In the genomic region with DNA sequence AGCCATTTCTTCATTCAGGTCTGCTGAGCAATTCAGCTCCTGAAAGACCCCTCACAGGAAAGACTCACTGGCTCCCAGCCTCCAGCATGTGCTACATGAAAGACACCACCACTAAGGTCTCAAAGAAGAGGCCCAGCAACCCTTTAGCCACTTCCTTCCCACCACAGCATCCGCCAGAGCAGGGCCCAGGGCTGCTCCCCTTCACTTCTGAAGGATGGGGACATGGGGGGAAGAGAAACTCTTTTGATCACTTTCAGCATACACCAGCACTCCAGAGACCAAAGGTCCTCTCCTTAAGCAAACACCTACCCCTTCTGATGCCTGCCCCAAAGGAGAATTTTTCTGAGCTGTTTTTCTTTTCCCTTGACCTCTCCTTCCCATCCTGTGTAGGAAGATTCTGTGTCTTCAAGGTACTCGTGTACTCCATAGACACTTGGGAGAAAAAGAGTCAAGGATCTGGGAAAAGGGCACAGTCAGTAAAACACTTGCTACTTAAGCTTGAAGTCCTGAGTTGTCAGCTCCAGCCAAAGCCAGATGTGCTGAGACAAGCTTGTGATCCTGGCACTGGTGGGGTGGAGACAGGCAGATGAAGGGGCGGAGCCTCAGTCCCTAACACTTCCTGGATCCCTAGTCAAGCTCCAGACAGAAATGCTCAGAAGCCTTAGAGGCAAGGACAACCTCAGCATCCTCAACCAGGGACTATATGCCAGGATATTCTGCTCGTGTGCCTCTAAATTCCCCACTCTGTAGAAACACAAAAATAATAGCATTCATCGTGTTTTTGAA, we compare ENCODE assay signal across 8 mouse cellular contexts. TPM values are rescaled to one million over a fixed set of nuclear protein-coding genes. Genes with fewer than 3 reads are reported as not detected.
DNase-seq lines count a peak whose midpoint lies in the region; ATAC-seq lines count a peak whose summit lies in the region.

No protein-coding gene starts in this region.

- H3K36me3 ChIP-seq in neural tube, embryonic 15.5 days: no peaks in the 10 kb centered on the region
- H3K36me3 ChIP-seq in embryonic facial prominence, embryonic 14.5 days (ENCODE audit: control insufficient read depth, insufficient read depth, low read length): no peaks in the 10 kb centered on the region
- H3K36me3 ChIP-seq in lung, embryonic 16.5 days (ENCODE audit: control insufficient read depth, insufficient read depth, low read length): no peaks in the 10 kb centered on the region

- no peak overlapping the region for H3K4me3 ChIP-seq in neural tube, embryonic 15.5 days (replicated peaks)
- no peak overlapping the region for H3K4me3 ChIP-seq in embryonic facial prominence, embryonic 14.5 days (ENCODE audit: low read depth, low read length)
- H3K4me3 ChIP-seq in lung, embryonic 16.5 days (ENCODE audit: low read length): no peak overlapping the region

- intact Hi-C loops in left cerebral cortex, postnatal 4 days (cut with DNase I): no loop called here

- H3K4me1 ChIP-seq in neural tube, embryonic 15.5 days: 0 out of 2 replicates have a peak, but pooled peaks cover 6% of the 10 kb centered on the region
- H3K4me1 ChIP-seq in embryonic facial prominence, embryonic 14.5 days (ENCODE audit: control insufficient read depth, insufficient read depth, low read length): 0 out of 2 replicates have a peak, but pooled peaks cover 2% of the 10 kb centered on the region
- peaks cover 7% of the 10 kb centered on the region for H3K4me1 ChIP-seq in lung, embryonic 16.5 days (replicated peaks; ENCODE audit: control insufficient read depth, insufficient read depth, low read length)

- WGBS in neural tube, embryonic 15.5 days: 62% methylated on average over 5 of the region's 5 CpGs
- 40% methylated on average over 5 of the region's 5 CpGs for WGBS in embryonic facial prominence, embryonic 14.5 days
- WGBS in lung, embryonic 16.5 days: 43% methylated on average over 5 of the region's 5 CpGs

- no peak overlapping the region for H3K9ac ChIP-seq in neural tube, embryonic 15.5 days (replicated peaks)
- no peak overlapping the region for H3K9ac ChIP-seq in embryonic facial prominence, embryonic 14.5 days (ENCODE audit: low read depth, low read length)
- H3K9ac ChIP-seq in lung, embryonic 16.5 days (ENCODE audit: low read length): no peak overlapping the region

- H3K4me2 ChIP-seq in neural tube, embryonic 15.5 days: no peak overlapping the region
- no peak overlapping the region for H3K4me2 ChIP-seq in embryonic facial prominence, embryonic 14.5 days (ENCODE audit: low read depth, low read length)
- no peak overlapping the region for H3K4me2 ChIP-seq in lung, embryonic 16.5 days (ENCODE audit: low read depth, low read length)

- no peak overlapping the region for H3K27ac ChIP-seq in neural tube, embryonic 15.5 days (replicated peaks)
- no peak overlapping the region for H3K27ac ChIP-seq in embryonic facial prominence, embryonic 14.5 days (replicated peaks; ENCODE audit: low read depth, low read length)
- peak overlapping the region; percentile 73; the same call in 1 of the 2 replicates for H3K27ac ChIP-seq in lung, embryonic 16.5 days (ENCODE audit: low read length)

- no peaks in the 10 kb centered on the region for H3K9me3 ChIP-seq in neural tube, embryonic 15.5 days (replicated peaks)
- no peaks in the 10 kb centered on the region for H3K9me3 ChIP-seq in embryonic facial prominence, embryonic 14.5 days (ENCODE audit: control insufficient read depth, low read length)
- no peaks in the 10 kb centered on the region for H3K9me3 ChIP-seq in lung, embryonic 16.5 days (ENCODE audit: control insufficient read depth, low read length)

- no peak for ATAC-seq in neural tube, embryonic 15.5 days (ENCODE audit: low FRiP score)
- ATAC-seq in embryonic facial prominence, embryonic 14.5 days (ENCODE audit: low read depth): no peak
- peak; percentile 65 for ATAC-seq in lung, embryonic 16.5 days (ENCODE audit: low read depth)

- peak; percentile 18 for DNase-seq in neural tube, embryonic 10.5 days (ENCODE audit: extremely low spot score, low spot score)
- peak; percentile 67 for DNase-seq in embryonic facial prominence, embryonic 14.5 days (ENCODE audit: low spot score)
- peak; percentile 11 to 47 for DNase-seq in thymus, adult 18-20 months
- DNase-seq in left cerebral cortex, postnatal 4 days: no peak
- DNase-seq in ovary, postnatal 36 days (ENCODE audit: low spot score): no peak
- no peak for DNase-seq in layer of hippocampus, adult 9-11 months

- no peaks in the 10 kb centered on the region for H3K27me3 ChIP-seq in neural tube, embryonic 15.5 days (replicated peaks)
- no peaks in the 10 kb centered on the region for H3K27me3 ChIP-seq in embryonic facial prominence, embryonic 14.5 days (replicated peaks; ENCODE audit: control insufficient read depth, insufficient read depth, low read length)
- no peaks in the 10 kb centered on the region for H3K27me3 ChIP-seq in lung, embryonic 16.5 days (ENCODE audit: control insufficient read depth, insufficient read depth, low read depth, low read length)

RNA-seq across cellular contexts. Expression of a gene that starts 53.6 kb away (rescaled TPM):
- 47.1 and 54.1 TPM in 2 replicates for polyA plus RNA-seq in neural tube, embryonic 15.5 days (2015; fragmentation: Nextera tagmentation; extraction: Ambion mirVana)
- 2.1 and 4.7 TPM in 2 replicates for polyA plus RNA-seq in embryonic facial prominence, embryonic 14.5 days (2014; fragmentation: Nextera tagmentation; extraction: Ambion mirVana)
- 2.0 and 3.3 TPM in 2 replicates for polyA plus RNA-seq in lung, embryonic 16.5 days (2015; fragmentation: Nextera tagmentation; extraction: Ambion mirVana)
- total RNA-seq in left cerebral cortex, postnatal 4 days (2021): 10 to 100 TPM; 23.8 to 32.5 TPM

Comparison
In these comparisons a context has a peak if more than half of its experiments do, and no peak if none do; other contexts are left out.
1. DNase-seq: peak in neural tube, embryonic 10.5 days (single experiment), embryonic facial prominence, embryonic 14.5 days (single experiment) and thymus, adult 18-20 months (2 of 2); none in left cerebral cortex, postnatal 4 days (single experiment), ovary, postnatal 36 days (single experiment) and layer of hippocampus, adult 9-11 months (single experiment).